Mouse (Mus musculus): ENCODE measurements around the gene Gpr141.

GRCm38 (mm10) chr13:19840206-19840605 is 16.1 kb upstream of the Gpr141 start:
- TF ChIP-seq ZNF384 (IDR thresholded peaks at IDR 0.05; ENCODE audit: low read depth, low read length) (no peak), MAFK (IDR thresholded peaks at IDR 0.05; ENCODE audit: insufficient read depth, low read depth, low read length) (no peak)
